Mouse (Mus musculus): ENCODE measurements around the gene Cfap52. TPM values are rescaled to one million over a fixed set of nuclear protein-coding genes. Genes with fewer than 3 reads are reported as not detected.

Gene Cfap52
- polyA plus RNA-seq, 1 experiment from 2014 or later: 3.9 TPM

- no peak for TF ChIP-seq CTCF (IDR thresholded peaks at IDR 0.05; ENCODE audit: low read depth)
- no peak overlapping the region for H3K9ac ChIP-seq (ENCODE audit: low read depth, low read length)
- no peak for ATAC-seq (replicated peaks; ENCODE audit: low FRiP score, low read depth)
- H3K4me3 ChIP-seq (replicated peaks; ENCODE audit: low read depth, low read length): no peak overlapping the region
- H3K4me2 ChIP-seq (ENCODE audit: low read length): no peak overlapping the region
- H3K4me1 ChIP-seq (replicated peaks; ENCODE audit: insufficient read depth, low read length): 0 out of 2 replicates have a peak, but pooled peaks cover 3% of the 10 kb centered on the region
- no peaks in the 10 kb centered on the region for H3K36me3 ChIP-seq (ENCODE audit: insufficient read depth, low read length)
- DNase-seq (ENCODE audit: low spot score): peak; percentile 25
- no peaks in the 10 kb centered on the region for H3K9me3 ChIP-seq (replicated peaks; ENCODE audit: low read length)
- no peak overlapping the region for H3K27ac ChIP-seq
- H3K27me3 ChIP-seq (ENCODE audit: insufficient read depth, low read length): no peaks in the 10 kb centered on the region
- 67% methylated on average over 3 of the region's 3 CpGs for WGBS
Observed at GRCm38 (mm10) chr11:67917126-67917525, 48.3 kb downstream of the Cfap52 start.

- ATAC-seq (replicated peaks; ENCODE audit: low FRiP score, low read depth) (no peak), DNase-seq (ENCODE audit: low spot score) (no peak)
- Histone ChIP-seq H3K9ac (ENCODE audit: low read depth, low read length) (no peak overlapping the region), H3K27me3 (ENCODE audit: insufficient read depth, low read length) (no peaks in the 10 kb centered on the region), H3K36me3 (ENCODE audit: insufficient read depth, low read length) (no peaks in the 10 kb centered on the region), H3K4me3 (replicated peaks; ENCODE audit: low read depth, low read length) (no peak overlapping the region), H3K4me1 (replicated peaks; ENCODE audit: insufficient read depth, low read length) (0 out of 2 replicates have a peak, but pooled peaks cover 3% of the 10 kb centered on the region), H3K4me2 (ENCODE audit: low read length) (no peak overlapping the region), H3K9me3 (replicated peaks; ENCODE audit: low read length) (no peaks in the 10 kb centered on the region), H3K27ac (no peak overlapping the region)
- WGBS: 79% methylated on average over 5 of the region's 5 CpGs
- no peak for TF ChIP-seq CTCF (IDR thresholded peaks at IDR 0.05; ENCODE audit: low read depth)
Observed at GRCm38 (mm10) chr11:67911074-67911473, 54.4 kb downstream of the Cfap52 start.

GRCm38 (mm10) chr11:67903756-67904155 is 61.7 kb downstream of the Cfap52 start:
- no peaks in the 10 kb centered on the region for H3K36me3 ChIP-seq (ENCODE audit: insufficient read depth, low read length)
- no peak overlapping the region for H3K27ac ChIP-seq
- no peak overlapping the region for H3K4me3 ChIP-seq (replicated peaks; ENCODE audit: low read depth, low read length)
- no peak for DNase-seq (ENCODE audit: low spot score)
- ATAC-seq (replicated peaks; ENCODE audit: low FRiP score, low read depth): no peak
- H3K9me3 ChIP-seq (replicated peaks; ENCODE audit: low read length): no peaks in the 10 kb centered on the region
- H3K4me1 ChIP-seq (replicated peaks; ENCODE audit: insufficient read depth, low read length): no peaks in the 10 kb centered on the region
- no peaks in the 10 kb centered on the region for H3K27me3 ChIP-seq (ENCODE audit: insufficient read depth, low read length)
- H3K4me2 ChIP-seq (ENCODE audit: low read length): no peak overlapping the region
- 87% methylated on average over 4 of the region's 4 CpGs for WGBS
- TF ChIP-seq CTCF (IDR thresholded peaks at IDR 0.05; ENCODE audit: low read depth): no peak
- H3K9ac ChIP-seq (ENCODE audit: low read depth, low read length): no peak overlapping the region

GRCm38 (mm10) chr11:67897064-67897560 is 68.3 kb downstream of the Cfap52 start:
- TF ChIP-seq CTCF (IDR thresholded peaks at IDR 0.05; ENCODE audit: low read depth): peak; percentile 89
- DNase-seq (ENCODE audit: low spot score) (peak; percentile 59), ATAC-seq (replicated peaks; ENCODE audit: low FRiP score, low read depth) (peak; percentile 36; the same call in 1 of the 2 replicates)
- H3K4me1 ChIP-seq (replicated peaks; ENCODE audit: insufficient read depth, low read length): no peaks in the 10 kb centered on the region
- H3K9ac ChIP-seq (ENCODE audit: low read depth, low read length): no peak overlapping the region
- H3K4me2 ChIP-seq (ENCODE audit: low read length): no peak overlapping the region
- H3K4me3 ChIP-seq (replicated peaks; ENCODE audit: low read depth, low read length): no peak overlapping the region
- no peaks in the 10 kb centered on the region for H3K27me3 ChIP-seq (ENCODE audit: insufficient read depth, low read length)
- no peak overlapping the region for H3K27ac ChIP-seq
- no peaks in the 10 kb centered on the region for H3K9me3 ChIP-seq (replicated peaks; ENCODE audit: low read length)
- WGBS: 47% methylated on average over 8 of the region's 8 CpGs
- H3K36me3 ChIP-seq (ENCODE audit: insufficient read depth, low read length): no peaks in the 10 kb centered on the region

- Histone ChIP-seq H3K36me3 (ENCODE audit: insufficient read depth, low read length) (no peaks in the 10 kb centered on the region), H3K4me1 (replicated peaks; ENCODE audit: insufficient read depth, low read length) (no peaks in the 10 kb centered on the region), H3K9ac (ENCODE audit: low read depth, low read length) (no peak overlapping the region), H3K4me2 (ENCODE audit: low read length) (no peak overlapping the region), H3K9me3 (replicated peaks; ENCODE audit: low read length) (no peaks in the 10 kb centered on the region), H3K4me3 (replicated peaks; ENCODE audit: low read depth, low read length) (no peak overlapping the region), H3K27ac (no peak overlapping the region), H3K27me3 (ENCODE audit: insufficient read depth, low read length) (no peaks in the 10 kb centered on the region)
- TF ChIP-seq CTCF (IDR thresholded peaks at IDR 0.05; ENCODE audit: low read depth): no peak
- ATAC-seq (replicated peaks; ENCODE audit: low FRiP score, low read depth) (no peak), DNase-seq (ENCODE audit: low spot score) (no peak)
- WGBS: 82% methylated on average over 7 of the region's 7 CpGs
Observed at GRCm38 (mm10) chr11:67895641-67896040, 69.8 kb downstream of the Cfap52 start.

GRCm38 (mm10) chr11:67888521-67888920 is 76.9 kb downstream of the Cfap52 start:
- Histone ChIP-seq H3K27me3 (ENCODE audit: insufficient read depth, low read length) (no peaks in the 10 kb centered on the region), H3K9me3 (replicated peaks; ENCODE audit: low read length) (no peaks in the 10 kb centered on the region), H3K9ac (ENCODE audit: low read depth, low read length) (no peak overlapping the region), H3K4me2 (ENCODE audit: low read length) (no peak overlapping the region), H3K27ac (no peak overlapping the region), H3K36me3 (ENCODE audit: insufficient read depth, low read length) (no peaks in the 10 kb centered on the region), H3K4me1 (replicated peaks; ENCODE audit: insufficient read depth, low read length) (no peaks in the 10 kb centered on the region), H3K4me3 (replicated peaks; ENCODE audit: low read depth, low read length) (no peak overlapping the region)
- DNase-seq (ENCODE audit: low spot score) (no peak), ATAC-seq (replicated peaks; ENCODE audit: low FRiP score, low read depth) (no peak)
- no peak for TF ChIP-seq CTCF (IDR thresholded peaks at IDR 0.05; ENCODE audit: low read depth)
- 80% methylated on average over 5 of the region's 5 CpGs for WGBS

- no peaks in the 10 kb centered on the region for H3K36me3 ChIP-seq (ENCODE audit: insufficient read depth, low read length)
- peak; percentile 17; the same call in 1 of the 2 replicates for TF ChIP-seq CTCF (IDR thresholded peaks at IDR 0.05; ENCODE audit: low read depth)
- no peak for ATAC-seq (replicated peaks; ENCODE audit: low FRiP score, low read depth)
- no peak for DNase-seq (ENCODE audit: low spot score)
- no peak overlapping the region for H3K4me3 ChIP-seq (replicated peaks; ENCODE audit: low read depth, low read length)
- H3K4me2 ChIP-seq (ENCODE audit: low read length): no peak overlapping the region
- H3K9me3 ChIP-seq (replicated peaks; ENCODE audit: low read length): no peaks in the 10 kb centered on the region
- no peak overlapping the region for H3K9ac ChIP-seq (ENCODE audit: low read depth, low read length)
- H3K27me3 ChIP-seq (ENCODE audit: insufficient read depth, low read length): no peaks in the 10 kb centered on the region
- H3K27ac ChIP-seq: no peak overlapping the region
- H3K4me1 ChIP-seq (replicated peaks; ENCODE audit: insufficient read depth, low read length): no peaks in the 10 kb centered on the region
- WGBS: 97% methylated on average over 2 of the region's 2 CpGs
Observed at GRCm38 (mm10) chr11:67885921-67886320, 79.5 kb downstream of the Cfap52 start.

Other genes starting within 250 kb of the Cfap52 start
- gene Glp2r, start 194.5 kb downstream of the Cfap52 start, polyA plus RNA-seq (2015; fragmentation: Nextera tagmentation; extraction: Ambion mirVana): not detected in 2 replicates
- gene Gsg1l2, start 191.0 kb downstream of the Cfap52 start, polyA plus RNA-seq (2015; fragmentation: Nextera tagmentation; extraction: Ambion mirVana): not detected in 2 replicates
- not detected in 2 replicates for gene Dhrs7c, start 167.5 kb downstream of the Cfap52 start, polyA plus RNA-seq (2015; fragmentation: Nextera tagmentation; extraction: Ambion mirVana)
- 1.8 and 2.3 TPM in 2 replicates for gene Usp43, start 43.5 kb downstream of the Cfap52 start, polyA plus RNA-seq (2015; fragmentation: Nextera tagmentation; extraction: Ambion mirVana)
- gene Stx8, start 542 bp upstream of the Cfap52 start, polyA plus RNA-seq (2015; fragmentation: Nextera tagmentation; extraction: Ambion mirVana): 79.6 and 84.5 TPM in 2 replicates